Mouse (Mus musculus): Measurements from ENCODE around the gene Lypd5. TPM values are rescaled to one million over a fixed set of nuclear protein-coding genes. Genes with fewer than 3 reads are reported as not detected.

The Lypd5 gene
- total and polyA plus RNA-seq, 3 experiments: not detected

- dilution Hi-C loops (cut with MboI; ENCODE audit: extremely low pct_ligation_motif_present, extremely low pct_unique_long_range_greater_than_20kb, low sequenced_read_pairs): no loop called here
- peaks cover 0 to 4% of the 10 kb centered on the region in 2 experiments for H3K36me3 ChIP-seq (replicated peaks in 1 of 2; ENCODE audit: control insufficient read depth in 1 of 2, insufficient read depth in 1 of 2, low read length in 1 of 2)
- H3K9me3 ChIP-seq (replicated peaks; ENCODE audit: low read length): no peaks in the 10 kb centered on the region
- H3K79me2 ChIP-seq (replicated peaks; ENCODE audit: control insufficient read depth, extremely low read depth, insufficient read depth, poor library complexity, severe bottlenecking): no peaks in the 10 kb centered on the region
- no peak overlapping the region for H3K4me2 ChIP-seq (ENCODE audit: insufficient read depth, low read depth, poor library complexity, severe bottlenecking)
- H3K27me3 ChIP-seq (replicated peaks): no peaks in the 10 kb centered on the region
- no peak overlapping the region for H3K4me3 ChIP-seq (replicated peaks in 1 of 3; ENCODE audit: low read depth in 2 of 3, low read length in 2 of 3, poor library complexity in 1 of 3)
- no peak for DNase-seq (ENCODE audit: extremely low read depth)
- H3K4me1 ChIP-seq (ENCODE audit: control insufficient read depth in 1 of 2, insufficient read depth in 2 of 2): peaks cover 48 to 67% of the 10 kb centered on the region in 2 experiments
- no peak overlapping the region for H3K27ac ChIP-seq (ENCODE audit: insufficient read depth, low read depth)
- TF ChIP-seq SMC3 (IDR thresholded peaks at IDR 0.05; ENCODE audit: low read depth, low read length): no peak
- no peak overlapping the region for H3K9ac ChIP-seq (ENCODE audit: insufficient read depth, low read depth)
- in situ Hi-C loops (cut with MboI; ENCODE audit: low pct_ligation_motif_present, low pct_unique_long_range_greater_than_20kb, low sequenced_read_pairs): no loop called here
Measured at GRCm38 (mm10) chr7:24372300-24372699, 23.3 kb downstream of the Lypd5 start.

DNA sequence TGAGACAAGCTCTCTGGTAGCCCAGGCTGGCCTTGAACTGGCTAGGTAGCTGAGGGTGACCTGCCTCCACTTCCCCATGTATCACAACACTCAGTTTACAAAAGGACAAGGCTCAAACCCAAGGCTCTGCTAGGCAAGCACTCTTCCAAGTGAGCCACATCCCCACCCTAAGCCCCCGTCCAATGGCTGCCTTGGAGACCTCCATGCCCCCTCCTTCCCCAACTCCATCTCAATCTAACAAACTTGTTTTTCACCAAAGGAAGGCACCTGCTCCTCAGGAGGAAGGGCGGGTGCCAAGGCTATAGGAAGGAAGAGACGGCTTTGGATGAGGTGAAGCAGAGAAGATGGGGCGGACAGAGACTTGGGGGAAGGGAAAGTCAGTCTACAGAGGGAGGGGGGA is 23.8 kb downstream of the Lypd5 start:
- H3K9me3 ChIP-seq (replicated peaks; ENCODE audit: low read length): no peaks in the 10 kb centered on the region
- H3K27ac ChIP-seq (ENCODE audit: insufficient read depth, low read depth): no peak overlapping the region
- no peak for DNase-seq (ENCODE audit: extremely low read depth)
- dilution Hi-C loops (cut with MboI; ENCODE audit: extremely low pct_ligation_motif_present, extremely low pct_unique_long_range_greater_than_20kb, low sequenced_read_pairs): no loop called here
- H3K9ac ChIP-seq (ENCODE audit: insufficient read depth, low read depth): no peak overlapping the region
- H3K79me2 ChIP-seq (replicated peaks; ENCODE audit: control insufficient read depth, extremely low read depth, insufficient read depth, poor library complexity, severe bottlenecking): no peaks in the 10 kb centered on the region
- no peak overlapping the region for H3K4me3 ChIP-seq (replicated peaks in 1 of 3; ENCODE audit: low read depth in 2 of 3, low read length in 2 of 3, poor library complexity in 1 of 3)
- H3K4me2 ChIP-seq (ENCODE audit: insufficient read depth, low read depth, poor library complexity, severe bottlenecking): no peak overlapping the region
- H3K27me3 ChIP-seq (replicated peaks): no peaks in the 10 kb centered on the region
- peaks cover 50 to 72% of the 10 kb centered on the region in 2 experiments for H3K4me1 ChIP-seq (ENCODE audit: control insufficient read depth in 1 of 2, insufficient read depth in 2 of 2)
- TF ChIP-seq MAX (IDR thresholded peaks at IDR 0.05; ENCODE audit: low read length) (no peak), NELFE (IDR thresholded peaks at IDR 0.05; ENCODE audit: low read depth, low read length) (no peak), ZKSCAN1 (IDR thresholded peaks at IDR 0.05; ENCODE audit: borderline replicate concordance, low read depth, low read length) (no peak), CTCF (conservative IDR thresholded peaks at IDR 0.05 in 1 of 2, IDR thresholded peaks at IDR 0.05 in 1 of 2; ENCODE audit: low read depth in 2 of 2, low read length in 2 of 2) (no peak), BHLHE40 (IDR thresholded peaks at IDR 0.05; ENCODE audit: low read depth, low read length) (no peak), GABPA (IDR thresholded peaks at IDR 0.05; ENCODE audit: insufficient replicate concordance, low read depth, low read length) (no peak), JUND (conservative IDR thresholded peaks at IDR 0.05; ENCODE audit: low read depth, low read length) (no peak), CHD1 (IDR thresholded peaks at IDR 0.05; ENCODE audit: low read depth, low read length) (no peak), POLR2AphosphoS2 (IDR thresholded peaks at IDR 0.05; ENCODE audit: low read depth, low read length) (no peak), ELF1 (IDR thresholded peaks at IDR 0.05; ENCODE audit: low read depth, low read length) (no peak), ETS1 (conservative IDR thresholded peaks at IDR 0.05; ENCODE audit: low read depth, low read length) (no peak), USF1 (IDR thresholded peaks at IDR 0.05; ENCODE audit: low read depth, low read length) (no peak), ZNF384 (IDR thresholded peaks at IDR 0.05; ENCODE audit: low read depth, low read length) (no peak), E2F4 (IDR thresholded peaks at IDR 0.05; ENCODE audit: insufficient replicate concordance, low read depth, low read length) (no peak)
- in situ Hi-C loops (cut with MboI; ENCODE audit: low pct_ligation_motif_present, low pct_unique_long_range_greater_than_20kb, low sequenced_read_pairs): no loop called here
- peaks cover 0 to 7% of the 10 kb centered on the region in 2 experiments for H3K36me3 ChIP-seq (replicated peaks in 1 of 2; ENCODE audit: control insufficient read depth in 1 of 2, insufficient read depth in 1 of 2, low read length in 1 of 2)
